Mouse (Mus musculus): ENCODE results near the gene Ptprm. TPM values are rescaled to one million over a fixed set of nuclear protein-coding genes. Genes with fewer than 3 reads are reported as not detected.

Gene Ptprm
- polyA plus RNA-seq, 1 experiment, result 4.4 TPM

DNA sequence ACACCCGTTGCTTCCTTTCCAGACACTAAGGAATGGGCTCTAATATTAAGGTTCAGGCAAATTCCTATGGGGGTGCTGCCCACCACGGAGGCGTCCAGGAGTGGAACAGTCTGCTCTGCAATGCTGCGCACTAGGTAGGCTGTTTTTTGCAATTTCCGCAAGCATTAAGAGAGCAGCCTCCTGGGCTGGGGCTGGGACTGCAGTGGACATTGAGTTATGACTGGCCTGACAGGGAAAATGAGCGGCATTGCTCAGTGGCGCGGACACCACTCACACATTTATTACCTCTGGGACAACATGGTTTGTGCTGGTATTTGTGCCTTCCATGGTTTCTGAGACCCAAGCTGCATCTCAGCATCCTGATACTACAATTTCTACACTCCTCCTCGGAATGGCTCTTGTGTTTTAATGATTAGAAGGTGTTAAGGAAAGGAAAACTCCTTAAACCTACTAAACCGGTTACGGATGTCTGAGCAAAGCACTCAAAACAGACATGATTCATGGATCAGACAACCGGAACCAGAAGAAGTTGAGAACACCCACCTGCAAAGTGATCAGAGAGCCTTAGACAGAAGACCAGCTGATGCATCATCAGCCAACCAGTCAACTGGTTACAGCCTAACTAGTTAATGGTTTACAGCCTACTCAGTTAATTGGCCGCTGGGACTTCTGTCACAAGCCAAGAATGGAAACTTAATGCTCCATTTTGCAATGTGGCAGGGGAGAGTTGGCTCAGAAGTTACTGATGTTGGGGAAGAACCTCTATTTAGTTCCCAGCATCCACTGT, 76.9 kb downstream of the Ptprm start:
- TF ChIP-seq POLR2A (IDR thresholded peaks at IDR 0.05; ENCODE audit: control insufficient read depth, extremely low read depth, insufficient read depth, low read length, poor library complexity), result no peak
- TF ChIP-seq CTCF (IDR thresholded peaks at IDR 0.05; ENCODE audit: borderline replicate concordance, control insufficient read depth, extremely low read depth, insufficient read depth, low read length, poor library complexity), result no peak
- Histone ChIP-seq H3K4me1 (replicated peaks; ENCODE audit: control insufficient read depth, insufficient read depth, low read length) (peaks cover 8% of the 10 kb centered on the region; the same call in 1 of the 2 replicates), H3K27ac (ENCODE audit: control insufficient read depth, insufficient read depth, low read length) (no peak overlapping the region), H3K27me3 (ENCODE audit: control insufficient read depth, insufficient read depth, low read length) (no peaks in the 10 kb centered on the region), H3K36me3 (ENCODE audit: control insufficient read depth, insufficient read depth, low read length) (no peaks in the 10 kb centered on the region), H3K4me3 (ENCODE audit: control insufficient read depth, insufficient read depth, low read length) (no peak overlapping the region)
- no peak for DNase-seq
- 96% methylated on average over 13 of the region's 13 CpGs for WGBS

DNA sequence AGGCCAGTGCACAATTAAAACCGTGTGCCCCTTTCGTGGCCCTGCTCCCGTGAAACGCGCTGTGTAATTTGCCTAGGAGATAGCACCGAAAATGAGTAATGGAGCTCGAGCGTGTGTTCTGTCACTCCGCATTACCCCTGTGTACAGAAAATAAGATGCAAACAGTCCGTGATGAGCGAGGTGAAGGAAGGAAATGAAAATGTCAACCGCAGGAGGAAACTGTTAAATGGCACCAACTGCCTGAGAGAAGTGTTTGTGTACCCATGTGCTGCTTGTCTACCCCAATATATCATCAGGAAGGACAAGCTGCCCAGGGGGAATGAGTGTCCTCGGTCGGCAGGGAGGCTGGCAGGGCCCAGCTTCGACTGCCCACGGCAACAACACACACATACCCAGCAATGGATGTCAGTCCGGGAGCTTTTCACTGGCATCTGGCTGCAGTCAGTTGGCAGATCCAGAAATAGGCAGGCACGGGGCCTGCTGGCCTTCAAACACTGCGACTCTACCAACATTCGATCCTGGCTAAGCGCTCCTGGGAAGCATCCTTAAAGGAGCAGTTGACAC, 79.6 kb downstream of the Ptprm start:
- Histone ChIP-seq H3K4me3 (ENCODE audit: control insufficient read depth, insufficient read depth, low read length) (no peak overlapping the region), H3K36me3 (ENCODE audit: control insufficient read depth, insufficient read depth, low read length) (no peaks in the 10 kb centered on the region), H3K27ac (ENCODE audit: control insufficient read depth, insufficient read depth, low read length) (no peak overlapping the region), H3K4me1 (replicated peaks; ENCODE audit: control insufficient read depth, insufficient read depth, low read length) (peaks cover 8% of the 10 kb centered on the region; the same call in 1 of the 2 replicates), H3K27me3 (ENCODE audit: control insufficient read depth, insufficient read depth, low read length) (no peaks in the 10 kb centered on the region)
- DNase-seq, result no peak
- TF ChIP-seq POLR2A (IDR thresholded peaks at IDR 0.05; ENCODE audit: control insufficient read depth, extremely low read depth, insufficient read depth, low read length, poor library complexity), result no peak
- no peak for TF ChIP-seq CTCF (IDR thresholded peaks at IDR 0.05; ENCODE audit: borderline replicate concordance, control insufficient read depth, extremely low read depth, insufficient read depth, low read length, poor library complexity)
- WGBS, result 20% methylated on average over 21 of the region's 21 CpGs

DNA sequence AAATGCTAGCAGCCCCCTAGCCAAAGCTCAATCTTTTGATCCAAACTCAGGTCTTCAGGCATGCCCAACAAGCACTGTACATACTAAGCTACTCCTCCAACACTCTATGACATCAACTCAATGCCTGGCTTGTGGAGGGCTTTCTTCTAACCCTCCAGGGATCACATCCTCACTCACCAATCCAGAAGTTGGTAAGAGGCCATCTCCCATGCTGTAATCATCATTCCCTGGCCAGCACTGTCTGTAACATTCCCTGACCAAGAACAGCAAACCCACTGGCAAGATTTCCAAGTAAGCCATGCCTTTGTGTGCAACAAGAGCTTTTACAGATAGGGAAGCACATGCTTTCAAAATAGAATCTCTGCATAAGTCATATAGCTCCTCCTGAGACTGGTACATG, 81.3 kb downstream of the Ptprm start:
- H3K27ac ChIP-seq (ENCODE audit: control insufficient read depth, insufficient read depth, low read length), result no peak overlapping the region
- peaks cover 8% of the 10 kb centered on the region; the same call in 1 of the 2 replicates for H3K4me1 ChIP-seq (replicated peaks; ENCODE audit: control insufficient read depth, insufficient read depth, low read length)
- no peaks in the 10 kb centered on the region for H3K27me3 ChIP-seq (ENCODE audit: control insufficient read depth, insufficient read depth, low read length)
- no peak overlapping the region for H3K4me3 ChIP-seq (ENCODE audit: control insufficient read depth, insufficient read depth, low read length)
- DNase-seq, result no peak
- no peaks in the 10 kb centered on the region for H3K36me3 ChIP-seq (ENCODE audit: control insufficient read depth, insufficient read depth, low read length)
- TF ChIP-seq CTCF (IDR thresholded peaks at IDR 0.05; ENCODE audit: borderline replicate concordance, control insufficient read depth, extremely low read depth, insufficient read depth, low read length, poor library complexity) (no peak), POLR2A (IDR thresholded peaks at IDR 0.05; ENCODE audit: control insufficient read depth, extremely low read depth, insufficient read depth, low read length, poor library complexity) (no peak)

DNA sequence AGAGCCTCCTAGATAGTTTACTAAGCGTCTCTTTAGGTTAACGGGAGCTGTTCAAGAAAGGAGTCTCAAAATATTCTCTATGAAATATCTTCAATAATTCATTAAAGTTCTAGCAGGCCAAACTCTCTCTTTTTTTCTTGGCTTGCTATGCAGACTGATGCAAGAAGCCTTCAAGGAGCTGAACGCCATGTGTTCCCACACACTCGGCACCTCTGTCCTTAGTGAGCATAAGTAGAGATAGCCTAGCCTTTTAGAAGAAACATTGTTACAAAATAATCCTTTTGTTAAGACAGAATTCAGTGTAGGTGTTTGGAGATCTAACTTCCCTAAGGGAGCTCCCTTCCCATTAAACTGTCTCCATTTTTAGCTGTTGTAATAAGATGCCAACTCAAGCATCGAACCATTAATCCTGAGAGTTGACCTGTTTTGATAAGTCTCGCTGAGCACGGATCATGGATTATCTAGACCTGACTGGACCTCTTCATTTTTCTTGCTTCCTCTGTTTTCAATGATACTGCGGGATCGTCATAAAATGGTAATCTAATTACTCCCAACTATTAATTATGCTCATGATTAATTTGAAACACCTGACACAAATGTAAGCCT, 85.7 kb downstream of the Ptprm start:
- H3K27me3 ChIP-seq (ENCODE audit: control insufficient read depth, insufficient read depth, low read length), result no peaks in the 10 kb centered on the region
- H3K27ac ChIP-seq (ENCODE audit: control insufficient read depth, insufficient read depth, low read length), result no peak overlapping the region
- no peaks in the 10 kb centered on the region for H3K4me1 ChIP-seq (replicated peaks; ENCODE audit: control insufficient read depth, insufficient read depth, low read length)
- TF ChIP-seq CTCF (IDR thresholded peaks at IDR 0.05; ENCODE audit: borderline replicate concordance, control insufficient read depth, extremely low read depth, insufficient read depth, low read length, poor library complexity), result no peak
- no peak for TF ChIP-seq POLR2A (IDR thresholded peaks at IDR 0.05; ENCODE audit: control insufficient read depth, extremely low read depth, insufficient read depth, low read length, poor library complexity)
- no peak for DNase-seq
- WGBS, result 95% methylated on average over 9 of the region's 9 CpGs
- H3K4me3 ChIP-seq (ENCODE audit: control insufficient read depth, insufficient read depth, low read length), result no peak overlapping the region
- no peaks in the 10 kb centered on the region for H3K36me3 ChIP-seq (ENCODE audit: control insufficient read depth, insufficient read depth, low read length)

DNA sequence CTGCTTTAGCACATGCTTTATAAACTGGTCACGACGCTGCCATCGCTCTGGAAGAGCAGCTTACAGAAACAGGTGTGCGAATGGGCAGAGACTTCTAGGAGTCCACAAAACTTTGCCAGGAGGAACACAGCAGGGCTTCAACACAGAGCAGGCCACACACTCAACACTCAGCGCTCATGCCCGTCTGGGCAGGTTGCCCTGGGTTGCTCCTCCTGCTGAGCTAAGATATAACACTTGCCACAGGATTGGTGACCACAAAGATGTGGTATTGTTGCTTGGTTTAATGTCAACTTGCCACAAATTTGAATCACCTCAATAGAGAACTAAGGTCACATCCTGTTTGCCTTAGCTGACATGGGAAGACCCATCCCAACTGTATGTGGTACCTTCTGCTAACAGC, 88.0 kb downstream of the Ptprm start:
- Histone ChIP-seq H3K4me3 (ENCODE audit: control insufficient read depth, insufficient read depth, low read length) (no peak overlapping the region), H3K27me3 (ENCODE audit: control insufficient read depth, insufficient read depth, low read length) (no peaks in the 10 kb centered on the region), H3K36me3 (ENCODE audit: control insufficient read depth, insufficient read depth, low read length) (no peaks in the 10 kb centered on the region), H3K27ac (ENCODE audit: control insufficient read depth, insufficient read depth, low read length) (no peak overlapping the region), H3K4me1 (replicated peaks; ENCODE audit: control insufficient read depth, insufficient read depth, low read length) (no peaks in the 10 kb centered on the region)
- WGBS, result 24% methylated on average over 6 of the region's 6 CpGs
- DNase-seq, result no peak
- TF ChIP-seq POLR2A (IDR thresholded peaks at IDR 0.05; ENCODE audit: control insufficient read depth, extremely low read depth, insufficient read depth, low read length, poor library complexity) (no peak), CTCF (IDR thresholded peaks at IDR 0.05; ENCODE audit: borderline replicate concordance, control insufficient read depth, extremely low read depth, insufficient read depth, low read length, poor library complexity) (no peak)

DNA sequence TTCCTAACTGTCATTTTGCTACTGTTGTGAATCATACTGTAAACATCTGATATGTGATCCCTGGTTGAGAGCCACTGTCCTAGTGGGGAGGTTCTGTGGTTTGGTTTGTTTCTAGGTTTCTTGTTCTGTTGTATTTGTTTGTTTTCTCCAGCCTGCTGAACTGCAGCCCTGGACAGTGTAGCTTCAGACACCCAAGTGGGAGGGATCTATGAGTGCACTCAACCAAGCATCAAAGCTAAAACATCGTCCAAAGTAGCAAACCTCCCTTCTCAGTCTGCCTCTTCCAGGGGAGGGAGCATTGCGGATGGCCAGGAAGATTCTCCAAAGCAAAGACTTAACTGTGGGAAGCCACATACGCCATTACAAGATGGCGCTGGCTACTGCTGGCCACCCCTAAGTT, 88.7 kb downstream of the Ptprm start:
- WGBS, result 98% methylated on average over 4 of the region's 4 CpGs
- H3K4me1 ChIP-seq (replicated peaks; ENCODE audit: control insufficient read depth, insufficient read depth, low read length), result no peaks in the 10 kb centered on the region
- no peak overlapping the region for H3K27ac ChIP-seq (ENCODE audit: control insufficient read depth, insufficient read depth, low read length)
- no peak for DNase-seq
- no peaks in the 10 kb centered on the region for H3K36me3 ChIP-seq (ENCODE audit: control insufficient read depth, insufficient read depth, low read length)
- H3K4me3 ChIP-seq (ENCODE audit: control insufficient read depth, insufficient read depth, low read length), result no peak overlapping the region
- TF ChIP-seq CTCF (IDR thresholded peaks at IDR 0.05; ENCODE audit: borderline replicate concordance, control insufficient read depth, extremely low read depth, insufficient read depth, low read length, poor library complexity) (no peak), POLR2A (IDR thresholded peaks at IDR 0.05; ENCODE audit: control insufficient read depth, extremely low read depth, insufficient read depth, low read length, poor library complexity) (no peak)
- no peaks in the 10 kb centered on the region for H3K27me3 ChIP-seq (ENCODE audit: control insufficient read depth, insufficient read depth, low read length)

All from thymus, adult 2 months (tissue).